In genomic region chr11:93309981-93310380, GRCm38 (mm10) we compare ENCODE assay signal across 12 mouse cellular contexts.
"Had no signal": no experiment of that assay in that cellular context is flagged by ENCODE, and none has a peak within 500 bp of the region (broad histone marks: within the 10 kb centered on the region; RNA-seq: fewer than 3 reads in every experiment).

No protein-coding gene starts in this region.

- H3K9me3 ChIP-seq: liver, embryonic 13.5 days had no signal

- H3K4me2 ChIP-seq: liver, embryonic 13.5 days; midbrain, embryonic 11.5 days had no signal

- H3K27ac ChIP-seq: layer of hippocampus, adult 2 months; left cerebral cortex, adult 2 months; liver, embryonic 13.5 days had no signal

- H3K36me3 ChIP-seq: liver, embryonic 13.5 days had no signal

- H3K27me3 ChIP-seq: liver, embryonic 13.5 days had no signal

- H3K4me3 ChIP-seq: layer of hippocampus, adult 2 months; left cerebral cortex, adult 2 months; liver, embryonic 13.5 days had no signal

- H3K4me1 ChIP-seq: liver, embryonic 13.5 days had no signal

- DNase-seq: kidney, postnatal 25 days; layer of hippocampus, adult 9-11 months; liver, embryonic 13.5 days; lung, adult 2 months; lung, postnatal 14 days; lung, postnatal 4 days; midbrain, embryonic 14.5 days; thymus, adult 18-20 months; thymus, postnatal 36 days had no signal

- H3K9ac ChIP-seq: liver, embryonic 13.5 days had no signal
